Mouse (Mus musculus): ENCODE data around the gene Tent5b.

DNA sequence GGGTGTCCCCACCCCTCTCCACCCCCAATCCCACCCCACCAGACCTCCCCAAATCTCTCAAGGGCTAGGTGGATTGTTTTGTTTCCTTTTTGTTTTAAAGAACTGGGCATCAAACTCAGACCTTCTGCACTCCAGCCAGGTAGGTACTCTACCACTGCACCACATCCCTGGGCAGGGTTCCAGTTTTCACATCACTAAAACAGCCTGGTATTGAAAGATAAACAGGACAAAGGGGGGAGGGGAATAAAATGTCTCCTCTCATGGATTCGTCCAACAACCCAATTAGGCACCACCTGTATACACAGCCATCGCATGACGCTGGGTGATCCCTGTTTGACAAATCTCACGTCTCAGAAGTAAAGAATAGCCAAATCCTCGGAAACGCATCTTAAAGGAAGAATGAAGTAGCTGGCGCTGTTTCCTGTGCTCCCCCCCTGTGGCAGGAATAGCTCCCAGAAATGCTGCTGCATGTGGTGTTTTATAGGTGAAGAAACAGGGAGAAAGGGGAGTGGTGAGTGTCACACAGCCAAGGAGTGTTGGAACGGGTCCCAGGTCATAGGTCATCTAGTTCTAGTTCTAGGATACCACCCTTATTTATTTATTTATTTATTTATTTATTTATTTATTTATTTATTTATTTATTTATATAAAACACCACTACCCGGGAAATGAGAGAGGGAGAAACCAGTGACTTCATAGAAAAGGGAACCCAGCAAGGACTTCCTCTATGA lies 25.0 kb downstream of the Tent5b start:
- TF ChIP-seq POLR2A (IDR thresholded peaks at IDR 0.05; ENCODE audit: control insufficient read depth, low read depth, low read length) = no peak
- no peak for TF ChIP-seq CTCF (IDR thresholded peaks at IDR 0.05; ENCODE audit: control insufficient read depth, insufficient read depth, insufficient replicate concordance, low read depth, low read length)

Measured in testis, adult 2 months (tissue).